Mouse (Mus musculus) lung, adult 2 months (tissue): ENCODE measurements at regions not wholly inside any gene's neighbourhood (a gene's known extent, or its start where the extent isn't known, plus 50 kb on each side); places are given as distances from the start of the nearest gene placed in this dataset.

Source experiments
- CTCF ChIP-seq: fragments of 200-500 bp; IDR thresholded peaks from 2 replicates; pipeline ENCODE4 v1.5.1; 2011; ENCODE audit warnings: mild to moderate bottlenecking, low read length, control low read depth; ENCODE audit not compliant: insufficient read depth
- POLR2A ChIP-seq: fragments of 200-500 bp; IDR thresholded peaks from 2 replicates; pipeline ENCODE4 v1.6.1; 2011; ENCODE audit warnings: low read depth, mild to moderate bottlenecking, control low read depth, low read length, borderline replicate concordance; ENCODE audit errors: extremely low read depth

DNA sequence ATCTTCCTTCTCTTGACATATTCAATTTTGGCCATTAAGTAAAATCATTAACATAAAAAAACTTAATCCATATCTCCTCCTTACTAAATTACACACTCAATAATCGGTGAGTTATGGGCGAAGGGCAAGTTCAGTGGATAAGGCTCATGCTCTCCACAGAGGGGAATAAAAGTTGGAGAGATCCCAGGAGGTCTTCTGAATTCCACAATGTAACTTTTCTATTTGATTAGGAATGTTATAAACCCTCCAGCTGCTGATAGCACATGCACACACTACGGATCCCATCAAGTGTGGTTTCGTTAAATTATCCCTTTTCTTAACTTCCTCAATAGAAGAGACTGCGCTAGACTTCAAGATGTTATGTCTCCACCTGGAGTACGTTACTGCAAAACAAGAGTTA is 293.9 kb downstream of the Sec23a start:
- TF ChIP-seq CTCF (no peak), POLR2A (no peak)
